Mouse (Mus musculus) MEL (cell line): ENCODE measurements around the gene Mxra7.

Source experiments
- BHLHE40 ChIP-seq: IDR thresholded peaks from 2 replicates; pipeline ENCODE4 v1.6.1; 2012; ENCODE audit warnings: low read depth, mild to moderate bottlenecking, inconsistent platforms, low read length, improper control_type of control experiment, borderline replicate concordance
- CHD2 ChIP-seq: IDR thresholded peaks from 2 replicates; pipeline ENCODE4 v1.6.1; 2011; ENCODE audit warnings: low read length, improper control_type of control experiment
- CTCF ChIP-seq, 3 experiments: IDR thresholded peaks in 2 of 3; conservative IDR thresholded peaks in 1 of 3; 2 replicates each; pipeline ENCODE4 v1.5.1; 2011 to 2012; ENCODE audit warnings: low read length in 3 of 3, low read depth in 2 of 3, mild to moderate bottlenecking in 2 of 3, improper control_type of control experiment in 1 of 3, inconsistent platforms in 1 of 3, mixed read lengths in 1 of 3, moderate library complexity in 1 of 3; ENCODE audit not compliant: control insufficient read depth in 1 of 3, insufficient read depth in 1 of 3, poor library complexity in 1 of 3, severe bottlenecking in 1 of 3
- ETS1 ChIP-seq: IDR thresholded peaks from 2 replicates; pipeline ENCODE4 v1.6.1; 2012; ENCODE audit warnings: low read depth, mild to moderate bottlenecking, inconsistent platforms, low read length, improper control_type of control experiment, moderate library complexity
- JUND ChIP-seq: IDR thresholded peaks from 2 replicates; pipeline ENCODE4 v1.6.1; 2011; ENCODE audit warnings: low read depth, mild to moderate bottlenecking, improper control_type of control experiment, low read length
- MYC ChIP-seq: IDR thresholded peaks from 2 replicates; pipeline ENCODE4 v1.6.1; 2011; ENCODE audit warnings: low read depth, mild to moderate bottlenecking, low read length, improper control_type of control experiment, moderate library complexity
- POLR2A ChIP-seq, 2 experiments: IDR thresholded peaks; 2 replicates each; pipeline ENCODE4 v1.6.1; 2011 to 2012; ENCODE audit warnings: low read length in 2 of 2, mild to moderate bottlenecking in 2 of 2, control low read depth in 1 of 2, improper control_type of control experiment in 1 of 2, low read depth in 1 of 2, moderate library complexity in 1 of 2; ENCODE audit not compliant: control insufficient read depth in 1 of 2, insufficient read depth in 1 of 2, poor library complexity in 1 of 2
- POLR2AphosphoS2 ChIP-seq: IDR thresholded peaks from 2 replicates; pipeline ENCODE4 v1.6.1; 2011; ENCODE audit warnings: low read length, improper control_type of control experiment
- RAD21 ChIP-seq: IDR thresholded peaks from 2 replicates; pipeline ENCODE4 v1.6.1; 2011; ENCODE audit warnings: mild to moderate bottlenecking, low read depth, low read length, improper control_type of control experiment
- RCOR1 ChIP-seq: IDR thresholded peaks from 2 replicates; pipeline ENCODE4 v1.6.1; 2012; ENCODE audit warnings: low read depth, mild to moderate bottlenecking, inconsistent platforms, low read length, improper control_type of control experiment
- SIN3A ChIP-seq: IDR thresholded peaks from 2 replicates; pipeline ENCODE4 v1.6.1; 2012; ENCODE audit warnings: low read length, improper control_type of control experiment, inconsistent platforms
- TAL1 ChIP-seq: IDR thresholded peaks from 2 replicates; pipeline ENCODE4 v1.6.1; 2012; ENCODE audit warnings: mild to moderate bottlenecking, inconsistent platforms, low read length, moderate library complexity, mixed read lengths
- TCF12 ChIP-seq: IDR thresholded peaks from 2 replicates; pipeline ENCODE4 v1.6.1; 2014; ENCODE audit warnings: low read depth, mild to moderate bottlenecking, inconsistent platforms, low read length, improper control_type of control experiment, moderate library complexity
- USF1 ChIP-seq: IDR thresholded peaks from 2 replicates; pipeline ENCODE4 v1.6.1; 2014; ENCODE audit warnings: low read depth, mild to moderate bottlenecking, inconsistent platforms, low read length, improper control_type of control experiment, moderate library complexity

DNA sequence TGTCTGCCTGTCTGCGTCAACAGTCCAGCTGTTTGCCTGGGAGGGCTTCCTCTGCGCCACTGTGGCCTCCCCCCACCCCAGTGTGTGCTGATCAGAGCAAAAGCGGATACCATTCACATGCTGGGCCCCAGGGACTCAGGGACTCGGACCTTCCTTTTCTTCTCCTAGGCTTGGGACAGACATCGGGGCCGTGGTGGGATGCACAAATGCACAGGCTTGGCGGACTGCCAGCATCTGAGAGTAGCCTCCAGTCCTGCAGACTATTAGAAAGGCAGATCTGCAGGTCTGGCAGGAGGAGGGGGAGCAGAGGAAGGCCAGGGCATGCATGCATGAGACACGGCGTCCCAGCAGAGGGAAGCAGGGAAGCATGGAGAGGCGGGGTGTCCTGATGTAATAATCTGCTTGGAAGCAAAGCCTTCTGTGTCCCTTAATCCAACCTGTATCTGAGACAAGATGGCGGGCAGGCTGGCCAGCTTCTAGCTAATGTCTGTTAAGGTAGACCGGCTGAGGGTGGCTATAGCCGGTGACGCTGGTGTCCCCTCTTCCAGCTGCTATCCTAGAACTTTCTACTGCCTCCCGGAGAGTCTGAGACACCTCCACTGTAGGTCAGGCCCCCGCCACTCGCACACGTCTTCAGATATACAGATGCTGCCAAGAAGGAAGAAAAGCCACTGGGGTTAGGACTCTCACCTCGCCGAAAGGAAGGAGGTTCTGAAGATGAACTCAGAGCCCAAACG is 14.9 kb downstream of the Mxra7 start:
- TF ChIP-seq RCOR1 (no peak), MYC (no peak), ETS1 (no peak), SIN3A (no peak), JUND (no peak), BHLHE40 (no peak), CTCF (IDR thresholded peaks at IDR 0.05 in 2 of 3, conservative IDR thresholded peaks at IDR 0.05 in 1 of 3; ENCODE audit: control insufficient read depth in 1 of 3, insufficient read depth in 1 of 3, low read depth in 2 of 3, low read length in 3 of 3, poor library complexity in 1 of 3, severe bottlenecking in 1 of 3) (no peak), POLR2A (IDR thresholded peaks at IDR 0.05; ENCODE audit: control insufficient read depth in 1 of 2, insufficient read depth in 1 of 2, low read depth in 1 of 2, low read length in 2 of 2, poor library complexity in 1 of 2) (no peak), RAD21 (no peak), POLR2AphosphoS2 (no peak), CHD2 (no peak), TAL1 (no peak), USF1 (no peak), TCF12 (no peak)
